Mouse (Mus musculus): ENCODE measurements around the gene Pde6d. TPM values are rescaled to one million over a fixed set of nuclear protein-coding genes. Genes with fewer than 3 reads are reported as not detected.

Gene Pde6d
- polyA plus RNA-seq, 1 experiment from 2014 or later, result 103 TPM

GRCm38 (mm10) chr1:86530871-86531546 is 51.4 kb downstream of the Pde6d start:
- 14% methylated on average over 4 of the region's 4 CpGs for WGBS
- Histone ChIP-seq H3K36me3 (peaks cover 23% of the 10 kb centered on the region), H3K9ac (peak overlapping the region; percentile 55), H3K9me3 (no peaks in the 10 kb centered on the region), H3K27ac (replicated peaks) (peak overlapping the region; percentile 70), H3K4me1 (replicated peaks) (peaks cover 35% of the 10 kb centered on the region), H3K27me3 (no peaks in the 10 kb centered on the region), H3K4me2 (peak overlapping the region; percentile 38), H3K4me3 (peak overlapping the region; percentile 9)
- no peak for ATAC-seq (ENCODE audit: low read depth)

DNA sequence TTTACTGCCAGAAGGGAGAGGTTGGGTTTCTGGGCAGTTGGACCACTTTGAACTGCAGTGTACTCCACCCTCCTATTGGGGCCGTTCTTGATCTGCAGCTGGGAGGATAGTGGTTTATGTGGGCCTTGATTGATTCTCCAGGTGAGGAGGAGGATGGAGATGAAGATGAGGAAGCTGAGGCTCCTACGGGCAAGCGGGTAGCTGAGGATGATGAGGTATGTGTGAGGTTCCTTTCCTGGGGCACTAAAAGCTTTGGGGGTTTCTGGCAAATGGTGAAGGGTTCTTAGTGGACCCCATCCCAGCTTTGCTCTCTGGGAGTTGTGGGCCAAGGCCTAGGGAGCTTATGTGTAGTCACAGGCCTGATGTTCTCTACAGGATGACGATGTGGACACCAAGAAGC is 52.8 kb downstream of the Pde6d start:
- WGBS, result 42% methylated on average over 4 of the region's 4 CpGs
- peaks cover 19% of the 10 kb centered on the region for H3K36me3 ChIP-seq
- H3K27ac ChIP-seq (replicated peaks), result no peak overlapping the region
- peak overlapping the region; percentile 100 for H3K9ac ChIP-seq
- H3K4me2 ChIP-seq, result peak overlapping the region; percentile 91
- no peaks in the 10 kb centered on the region for H3K27me3 ChIP-seq
- no peak for ATAC-seq (ENCODE audit: low read depth)
- peaks cover 40% of the 10 kb centered on the region for H3K4me1 ChIP-seq (replicated peaks)
- no peaks in the 10 kb centered on the region for H3K9me3 ChIP-seq
- peak overlapping the region; percentile 100 for H3K4me3 ChIP-seq

GRCm38 (mm10) chr1:86528571-86529180 is 53.8 kb downstream of the Pde6d start:
- peaks cover 48% of the 10 kb centered on the region for H3K4me1 ChIP-seq (replicated peaks)
- no peak for ATAC-seq (ENCODE audit: low read depth)
- H3K9me3 ChIP-seq, result no peaks in the 10 kb centered on the region
- WGBS, result under 1% methylated on average over 15 of the region's 15 CpGs
- no peaks in the 10 kb centered on the region for H3K27me3 ChIP-seq
- H3K36me3 ChIP-seq, result peaks cover 19% of the 10 kb centered on the region
- H3K9ac ChIP-seq, result peak overlapping the region; percentile 100
- peak overlapping the region; percentile 96 for H3K27ac ChIP-seq (replicated peaks)
- H3K4me3 ChIP-seq, result peak overlapping the region; percentile 100
- H3K4me2 ChIP-seq, result peak overlapping the region; percentile 91

DNA sequence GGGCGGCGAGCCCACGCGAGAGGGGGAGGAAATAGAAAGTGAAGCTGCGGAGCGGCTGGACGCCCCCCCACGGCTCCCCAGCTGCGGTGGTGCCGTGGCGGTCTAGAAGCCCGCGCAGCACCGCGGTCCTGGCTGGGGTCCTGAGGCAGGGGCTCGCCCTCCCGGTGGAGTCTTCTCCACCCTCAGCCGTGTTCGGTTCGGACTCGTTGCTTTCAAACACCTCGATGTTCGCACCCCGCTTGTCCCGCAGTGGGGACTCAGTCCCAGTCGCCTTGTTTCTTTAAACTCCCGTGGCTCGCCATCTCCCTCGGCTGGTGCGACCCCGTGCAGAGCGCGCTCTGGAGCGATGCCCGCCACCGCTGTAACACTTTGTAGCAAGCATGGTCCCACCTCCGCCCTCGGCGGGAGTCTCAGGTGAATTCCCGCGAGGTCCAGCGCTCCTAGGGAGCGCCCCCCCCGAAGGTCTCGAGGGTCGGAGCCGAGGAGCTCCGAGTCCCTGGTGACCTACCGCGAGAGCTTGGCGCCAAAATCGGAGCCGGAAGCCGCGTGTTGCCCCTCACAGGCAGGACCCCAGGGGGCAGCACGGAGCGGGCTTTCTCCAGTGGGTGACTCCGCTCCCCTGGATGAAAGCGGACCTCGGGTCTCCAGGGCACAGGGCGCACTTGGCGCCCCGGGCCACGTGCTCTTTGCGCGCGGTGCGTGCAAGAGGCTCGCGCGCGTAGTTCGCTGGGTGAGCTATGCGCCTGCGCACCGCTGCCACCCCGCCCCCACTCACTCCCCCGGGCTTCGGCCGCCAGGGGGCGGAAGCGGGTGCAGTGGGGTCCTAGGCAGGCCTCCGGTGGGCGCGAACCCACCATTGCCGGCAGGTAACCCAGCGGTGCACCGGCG is 54.6 kb downstream of the Pde6d start:
- WGBS, result under 1% methylated on average over 89 of the region's 89 CpGs
- no peak for ATAC-seq (ENCODE audit: low read depth)
- Histone ChIP-seq H3K4me3 (peak overlapping the region; percentile 100), H3K27ac (replicated peaks) (peak overlapping the region; percentile 96), H3K4me2 (peak overlapping the region; percentile 91), H3K9me3 (no peaks in the 10 kb centered on the region), H3K36me3 (peaks cover 19% of the 10 kb centered on the region), H3K4me1 (replicated peaks) (peaks cover 48% of the 10 kb centered on the region), H3K27me3 (no peaks in the 10 kb centered on the region), H3K9ac (peak overlapping the region; percentile 100)

DNA sequence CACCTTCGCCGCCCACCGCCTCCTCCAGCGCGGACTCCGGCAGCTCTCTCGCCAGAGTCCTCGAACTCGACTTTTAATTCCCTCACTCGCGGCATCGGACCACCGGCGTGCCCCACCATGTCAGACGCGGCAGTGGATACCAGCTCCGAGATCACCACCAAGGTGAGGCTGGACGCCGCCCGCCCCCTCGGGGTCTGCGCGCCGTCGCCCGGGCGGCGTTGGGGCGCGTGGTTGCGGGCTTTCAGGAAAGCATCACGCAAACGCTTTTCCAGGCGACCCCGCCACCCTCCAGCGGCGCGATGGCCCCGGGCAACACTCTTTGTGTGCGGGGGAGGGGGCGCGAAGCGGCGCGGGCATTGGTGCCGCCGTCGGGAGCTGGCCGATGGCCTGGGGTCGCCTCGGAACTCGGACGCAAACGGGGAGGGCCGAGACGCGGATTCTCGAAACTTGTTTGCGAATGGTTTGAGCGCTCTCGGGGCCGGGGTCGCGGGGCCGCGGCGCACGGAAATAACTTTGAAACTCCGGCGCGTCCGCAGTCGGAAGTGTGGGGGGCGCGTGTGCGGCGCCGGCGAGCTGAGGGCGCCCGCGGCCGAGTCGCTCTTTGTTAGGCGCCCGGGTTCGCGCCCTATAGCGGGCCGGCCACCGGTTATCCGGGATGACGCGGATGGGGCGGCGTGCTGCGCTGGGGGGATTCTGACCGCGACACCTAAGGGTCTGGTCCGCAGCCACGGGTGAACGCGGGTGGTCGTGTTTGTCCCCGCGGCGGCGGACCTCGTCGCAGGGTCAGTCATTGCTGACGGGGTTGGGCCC is 55.4 kb downstream of the Pde6d start:
- peaks cover 48% of the 10 kb centered on the region for H3K4me1 ChIP-seq (replicated peaks)
- peak; percentile 4 for ATAC-seq (ENCODE audit: low read depth)
- WGBS, result under 1% methylated on average over 111 of the region's 111 CpGs

DNA sequence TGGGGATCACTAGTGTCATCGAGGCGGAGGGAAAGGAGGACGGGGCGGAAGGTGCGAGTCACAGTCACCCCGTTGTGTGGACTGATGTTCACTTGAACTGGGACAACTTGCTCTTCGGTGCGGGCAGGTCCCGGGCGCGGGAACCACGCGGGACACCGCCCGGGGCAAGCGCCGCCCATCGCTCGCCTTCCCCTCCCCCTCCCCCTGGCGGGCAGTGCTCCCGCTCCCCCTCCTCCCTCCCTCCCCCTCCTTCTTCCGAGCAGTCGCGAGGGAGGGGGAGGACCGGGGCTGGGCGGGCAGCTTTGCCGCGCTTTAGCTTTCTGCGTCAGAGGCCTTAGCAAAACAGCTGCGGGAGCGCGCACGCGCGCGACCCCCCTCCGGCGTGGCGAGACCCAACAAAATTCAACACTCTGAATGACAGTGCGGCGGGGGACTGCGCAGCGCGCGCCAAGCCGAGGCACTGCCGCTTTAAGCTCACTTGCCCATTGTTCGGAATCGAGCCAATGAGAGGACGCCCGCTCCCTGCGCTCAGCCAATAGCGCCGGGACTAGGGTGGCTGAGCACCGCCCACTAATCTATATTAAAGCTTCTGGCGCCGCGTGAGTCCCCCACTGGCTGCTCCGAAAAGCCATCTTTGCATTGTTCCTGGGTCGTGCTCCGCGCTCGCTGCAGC is 56.2 kb downstream of the Pde6d start, which contains the start of gene Ptma:
Gene Ptma, plus strand, starts transcription at position 611 of the 673 bp plus-strand sequence.
- H3K4me2 ChIP-seq, result peak within 1 kb of the TSS; percentile 92
- peak; percentile 95 for ATAC-seq (ENCODE audit: low read depth)
- no peaks in the 10 kb centered on the region for H3K27me3 ChIP-seq
- no peaks in the 10 kb centered on the region for H3K9me3 ChIP-seq
- peak within 1 kb of the TSS; percentile 100 for H3K4me3 ChIP-seq
- H3K36me3 ChIP-seq, result peaks cover 16% of the 10 kb centered on the region
- H3K9ac ChIP-seq, result peak within 1 kb of the TSS; percentile 100
- H3K4me1 ChIP-seq (replicated peaks), result peaks cover 43% of the 10 kb centered on the region
- H3K27ac ChIP-seq (replicated peaks), result peak within 1 kb of the TSS; percentile 100
- under 1% methylated on average over 59 of the region's 63 CpGs for WGBS

More for the DNA sequence above, 55.4 kb downstream of the Pde6d start:
- Histone ChIP-seq H3K9me3 (no peaks in the 10 kb centered on the region), H3K27me3 (no peaks in the 10 kb centered on the region), H3K9ac (peak overlapping the region; percentile 100), H3K36me3 (peaks cover 19% of the 10 kb centered on the region), H3K4me3 (peak overlapping the region; percentile 100), H3K27ac (replicated peaks) (peak overlapping the region; percentile 96), H3K4me2 (peak overlapping the region; percentile 91)

DNA sequence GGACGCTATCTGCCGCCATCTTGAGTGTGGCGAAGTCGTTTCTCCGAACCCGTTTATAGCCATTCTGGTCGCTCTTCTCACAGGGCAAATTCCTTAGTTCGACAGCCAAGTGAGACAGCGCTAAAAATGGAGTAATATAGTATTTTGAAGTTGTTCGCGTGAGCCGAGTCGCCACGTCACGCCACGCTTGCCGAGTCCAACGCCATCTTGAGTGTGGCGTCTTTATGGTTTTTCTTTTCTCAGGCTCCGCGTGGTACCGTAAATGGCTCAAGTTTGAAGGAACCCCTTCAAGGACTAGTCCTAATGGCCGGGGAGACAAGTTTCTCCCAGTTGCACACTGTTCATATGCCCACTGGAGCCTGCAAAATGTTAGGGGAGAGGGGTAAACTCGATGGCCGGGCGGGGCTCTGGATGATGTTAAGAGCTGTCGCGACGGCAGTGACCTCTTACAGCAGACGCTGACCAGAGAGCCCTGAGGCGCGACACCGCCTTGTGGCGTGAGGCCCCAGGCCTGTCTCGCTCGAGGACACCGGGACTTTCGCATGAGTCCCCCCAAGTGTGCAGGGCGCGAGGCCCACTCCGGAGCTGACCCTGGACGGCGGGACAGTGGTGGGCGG is 56.8 kb downstream of the Pde6d start:
- Histone ChIP-seq H3K9me3 (no peaks in the 10 kb centered on the region), H3K27me3 (no peaks in the 10 kb centered on the region), H3K4me3 (peak overlapping the region; percentile 100), H3K4me1 (replicated peaks) (peaks cover 37% of the 10 kb centered on the region), H3K36me3 (peaks cover 9% of the 10 kb centered on the region), H3K9ac (peak overlapping the region; percentile 96), H3K4me2 (peak overlapping the region; percentile 92), H3K27ac (replicated peaks) (peak overlapping the region; percentile 100)
- WGBS, result under 1% methylated on average over 44 of the region's 44 CpGs
- ATAC-seq (ENCODE audit: low read depth), result peak; percentile 21

DNA sequence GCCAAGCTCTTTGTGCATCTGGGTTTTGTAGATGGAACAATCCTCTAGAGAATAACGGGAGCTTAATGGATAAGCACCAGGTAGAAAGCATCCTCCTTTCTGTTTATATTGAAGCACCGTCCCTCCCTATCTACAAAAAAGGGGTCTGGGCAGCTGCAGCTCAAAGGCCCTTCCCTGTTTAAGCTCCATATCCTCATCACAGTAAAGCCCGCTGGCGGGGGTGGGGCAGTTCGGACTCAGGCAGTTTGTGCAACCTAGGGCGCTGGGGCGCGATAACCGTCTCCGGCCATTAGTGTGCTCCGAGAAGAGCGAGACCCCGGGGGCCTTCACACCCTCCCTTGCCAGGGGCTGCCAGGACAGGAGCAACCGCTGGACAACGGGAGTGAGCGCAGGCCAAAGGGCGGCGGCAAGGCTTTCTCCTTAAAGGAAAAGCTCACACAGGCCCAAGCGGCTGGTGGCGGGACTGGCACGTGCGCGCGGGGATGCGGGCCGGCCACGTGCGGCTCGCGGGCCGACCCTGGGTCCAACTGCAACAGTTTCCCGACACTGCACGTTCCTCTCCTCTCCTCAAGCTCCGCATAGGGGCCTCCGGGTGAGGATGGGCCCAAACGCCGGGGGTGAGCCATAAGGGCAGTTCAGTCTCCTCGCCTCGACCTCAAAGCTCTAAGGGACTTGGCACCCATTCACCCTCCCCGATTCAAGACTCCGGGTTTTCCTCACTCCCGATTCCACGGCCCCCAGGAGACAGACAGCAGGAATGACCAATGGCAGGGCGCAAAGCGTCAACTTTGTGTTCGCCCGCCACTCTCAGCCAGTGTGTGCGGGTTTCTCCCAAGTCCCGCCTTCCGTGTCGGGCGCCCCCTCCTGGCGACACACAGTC is 57.6 kb downstream of the Pde6d start:
- H3K27ac ChIP-seq (replicated peaks), result peak overlapping the region; percentile 100
- peaks cover 35% of the 10 kb centered on the region for H3K4me1 ChIP-seq (replicated peaks)
- H3K4me2 ChIP-seq, result peak overlapping the region; percentile 92
- 1% methylated on average over 53 of the region's 53 CpGs for WGBS
- peak overlapping the region; percentile 100 for H3K4me3 ChIP-seq
- H3K9ac ChIP-seq, result peak overlapping the region; percentile 96
- no peaks in the 10 kb centered on the region for H3K9me3 ChIP-seq
- H3K27me3 ChIP-seq, result no peaks in the 10 kb centered on the region
- peaks cover 7% of the 10 kb centered on the region for H3K36me3 ChIP-seq
- peak; percentile 79 for ATAC-seq (ENCODE audit: low read depth)

DNA sequence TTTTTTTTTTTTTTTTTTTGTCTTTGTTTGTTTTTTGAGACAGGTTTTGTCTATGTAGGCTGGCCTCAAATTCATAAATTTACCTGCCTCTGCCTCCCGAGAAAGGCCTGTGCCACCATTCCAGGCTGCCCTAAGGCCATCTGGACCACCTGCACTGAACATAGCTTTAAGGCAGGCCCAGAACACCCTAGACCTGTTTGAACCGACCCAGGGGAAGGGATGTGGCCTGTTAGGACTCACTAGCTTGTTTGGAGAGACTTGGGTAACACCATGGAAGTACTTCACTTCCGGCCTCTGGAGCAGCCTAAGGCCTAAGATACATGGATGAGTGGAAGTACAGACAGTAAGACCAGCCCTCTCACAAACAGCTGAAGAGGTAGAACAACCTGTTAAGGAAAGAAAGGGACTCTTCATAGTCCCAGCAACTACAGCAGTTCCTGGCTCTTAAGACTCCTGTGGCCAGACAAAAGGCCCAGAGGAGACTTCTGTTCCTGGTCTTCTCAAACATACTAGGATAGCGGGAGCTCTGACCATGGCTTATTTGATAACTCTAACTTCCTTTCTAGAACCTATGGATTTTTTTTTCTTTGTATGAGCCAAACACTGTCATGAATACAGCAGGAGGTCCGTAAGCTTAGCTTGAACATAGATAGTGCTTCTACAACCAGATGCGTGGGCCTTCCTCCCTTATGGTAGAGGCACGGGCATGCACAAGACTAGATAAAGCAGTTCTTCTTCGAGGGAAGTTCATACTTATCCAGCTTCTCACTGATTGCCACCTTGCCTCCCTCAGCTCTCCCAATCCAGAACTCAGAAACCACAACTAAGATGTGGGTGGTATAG is 58.4 kb downstream of the Pde6d start:
- no peak for ATAC-seq (ENCODE audit: low read depth)

More for the DNA sequence above, 58.4 kb downstream of the Pde6d start:
- WGBS, result 86% methylated on average over 8 of the region's 8 CpGs
- H3K4me3 ChIP-seq, result peak overlapping the region; percentile 100; the same call in 1 of the 2 replicates
- H3K9me3 ChIP-seq, result no peaks in the 10 kb centered on the region
- no peaks in the 10 kb centered on the region for H3K36me3 ChIP-seq
- H3K4me1 ChIP-seq (replicated peaks), result peaks cover 27% of the 10 kb centered on the region
- H3K27me3 ChIP-seq, result no peaks in the 10 kb centered on the region
- H3K9ac ChIP-seq, result peak overlapping the region; percentile 72
- H3K4me2 ChIP-seq, result peak overlapping the region; percentile 92
- H3K27ac ChIP-seq (replicated peaks), result peak overlapping the region; percentile 100
